17 mouse cellular contexts compared by ENCODE assay signal in genomic region chr8:126867121-126867988, GRCm38 (mm10).
DNase-seq lines count a peak whose midpoint lies in the region; ATAC-seq and TF ChIP-seq lines count a peak whose summit lies in the region.
"Had no signal": no experiment of that assay in that cellular context is flagged by ENCODE, and none has a peak within 500 bp of the region (broad histone marks: within the 10 kb centered on the region; RNA-seq: fewer than 3 reads in every experiment).

No protein-coding gene starts in this region.

- H3K4me3 ChIP-seq in lung, postnatal 0 days (ENCODE audit: low read depth, low read length), result no peak overlapping the region
- H3K4me3 ChIP-seq in bone marrow, adult 2 months (replicated peaks; ENCODE audit: control insufficient read depth, low read depth, low read length), result no peak overlapping the region
- H3K4me3 ChIP-seq in heart, adult 2 months, result no peak overlapping the region
- H3K4me3 ChIP-seq: embryonic facial prominence, embryonic 13.5 days; forebrain, embryonic 15.5 days; hindbrain, embryonic 10.5 days; myocyte; stomach, embryonic 15.5 days had no signal

- ATAC-seq in lung, postnatal 0 days, result peak; percentile 21; the same call in 1 of the 2 replicates
- ATAC-seq: forebrain, embryonic 15.5 days had no signal

- H3K27ac ChIP-seq in lung, postnatal 0 days (ENCODE audit: low read length), result no peak overlapping the region
- 0 out of 2 replicates have a peak overlapping the region, but pooled peaks have one; percentile 7 for H3K27ac ChIP-seq in bone marrow, adult 2 months (ENCODE audit: control insufficient read depth, insufficient read depth, low read depth, low read length, poor library complexity)
- no peak overlapping the region for H3K27ac ChIP-seq in heart, adult 2 months
- H3K27ac ChIP-seq: embryonic facial prominence, embryonic 13.5 days; forebrain, embryonic 15.5 days; hindbrain, embryonic 10.5 days; stomach, embryonic 15.5 days had no signal

- WGBS in lung, postnatal 0 days, result 76% methylated on average over 14 of the region's 14 CpGs
- 31% methylated on average over 14 of the region's 14 CpGs for WGBS in bone marrow, adult 2 months
- 82% methylated on average over 14 of the region's 14 CpGs for WGBS in heart, adult 2 months

- H3K4me1 ChIP-seq in lung, postnatal 0 days (ENCODE audit: insufficient read depth, low read depth, low read length), result no peaks in the 10 kb centered on the region
- H3K4me1 ChIP-seq in bone marrow, adult 2 months (ENCODE audit: control insufficient read depth, insufficient read depth, low read length), result peaks cover 7% of the 10 kb centered on the region
- peaks cover 2% of the 10 kb centered on the region; the same call in 1 of the 2 replicates for H3K4me1 ChIP-seq in heart, adult 2 months (ENCODE audit: control insufficient read depth, insufficient read depth, low read length)
- H3K4me1 ChIP-seq: forebrain, embryonic 15.5 days; hindbrain, embryonic 10.5 days had no signal

- H3K9me3 ChIP-seq in lung, postnatal 0 days (ENCODE audit: low read length), result no peaks in the 10 kb centered on the region
- H3K9me3 ChIP-seq: embryonic facial prominence, embryonic 13.5 days; forebrain, embryonic 15.5 days; G1E; hindbrain, embryonic 10.5 days; stomach, embryonic 15.5 days had no signal

- no peak overlapping the region for H3K4me2 ChIP-seq in lung, postnatal 0 days (replicated peaks; ENCODE audit: low read depth, low read length)
- H3K4me2 ChIP-seq: embryonic facial prominence, embryonic 13.5 days; forebrain, embryonic 15.5 days; stomach, embryonic 15.5 days had no signal

- no peaks in the 10 kb centered on the region for H3K36me3 ChIP-seq in lung, postnatal 0 days (ENCODE audit: insufficient read depth, low read length)
- H3K36me3 ChIP-seq in heart, adult 2 months (ENCODE audit: control insufficient read depth, insufficient read depth, low read length), result no peaks in the 10 kb centered on the region
- H3K36me3 ChIP-seq: embryonic facial prominence, embryonic 13.5 days; forebrain, embryonic 15.5 days; G1E; hindbrain, embryonic 10.5 days; stomach, embryonic 15.5 days had no signal

- DNase-seq in lung, postnatal 0 days (ENCODE audit: low spot score), result no peak
- DNase-seq in lung, postnatal 25 days (ENCODE audit: low spot score), result no peak
- peak; percentile 79 for DNase-seq in naive thymus-derived CD4-positive, alpha-beta T cell, adult 2 months (ENCODE audit: low read depth)
- DNase-seq in neural tube, embryonic 10.5 days (ENCODE audit: extremely low spot score, low spot score), result no peak
- DNase-seq in left cerebral cortex, adult 18-20 months (ENCODE audit: low spot score in 2 of 2), result no peak
- no peak for DNase-seq in heart, adult 2 months
- no peak for DNase-seq in left cerebral cortex, postnatal 14 days (ENCODE audit: low spot score in 2 of 2)
- DNase-seq: cerebellum, adult 18-20 months; kidney, adult 8-10 months; right cerebral cortex, adult 18-20 months had no signal

- intact Hi-C loops in heart, adult 2 months (cut with DNase I), result no loop called here
- intact Hi-C loops in left cerebral cortex, postnatal 14 days (cut with DNase I), result no loop called here

- no peak overlapping the region for H3K9ac ChIP-seq in lung, postnatal 0 days (replicated peaks; ENCODE audit: low read depth)
- H3K9ac ChIP-seq in heart, adult 2 months (ENCODE audit: low read depth, low read length), result no peak overlapping the region
- H3K9ac ChIP-seq: embryonic facial prominence, embryonic 13.5 days; forebrain, embryonic 15.5 days; stomach, embryonic 15.5 days had no signal

- TF ChIP-seq POLR2A in bone marrow, adult 2 months (IDR thresholded peaks at IDR 0.05; ENCODE audit: borderline replicate concordance, control insufficient read depth, low read depth, low read length), result no peak
- TF ChIP-seq POLR2A in heart, adult 2 months (IDR thresholded peaks at IDR 0.05; ENCODE audit: insufficient read depth, low read depth, low read length), result no peak

- no peak for TF ChIP-seq EP300 in lung, postnatal 0 days (IDR thresholded peaks at IDR 0.05)
- TF ChIP-seq EP300 in heart, adult 2 months (IDR thresholded peaks at IDR 0.05; ENCODE audit: insufficient read depth, low read depth, low read length), result no peak

- no peaks in the 10 kb centered on the region for H3K27me3 ChIP-seq in lung, postnatal 0 days (replicated peaks; ENCODE audit: insufficient read depth, low read length)
- H3K27me3 ChIP-seq in heart, adult 2 months (ENCODE audit: control insufficient read depth, insufficient read depth, low read length), result no peaks in the 10 kb centered on the region
- H3K27me3 ChIP-seq: embryonic facial prominence, embryonic 13.5 days; forebrain, embryonic 15.5 days; stomach, embryonic 15.5 days had no signal

- no peaks in the 10 kb centered on the region for H3K79me2 ChIP-seq in heart, adult 2 months (replicated peaks; ENCODE audit: control insufficient read depth, insufficient read depth, low read length)

- TF ChIP-seq CTCF in lung, postnatal 0 days (IDR thresholded peaks at IDR 0.05), result no peak
- no peak for TF ChIP-seq CTCF in bone marrow, adult 2 months (IDR thresholded peaks at IDR 0.05; ENCODE audit: control insufficient read depth, insufficient read depth, low read length)
- TF ChIP-seq CTCF in heart, adult 2 months (IDR thresholded peaks at IDR 0.05), result no peak
